Mouse (Mus musculus): ENCODE data around the gene Kcmf1.
"Not testable (repeated sequence)": the region's sequence is repeated elsewhere in the genome, so short reads cannot be mapped to it uniquely, and the experiment has no call there.

The Kcmf1 gene

GRCm38 (mm10) chr6:72899201-72899780, 488 bp downstream of the Kcmf1 start:
- DNase-seq (ENCODE audit: inconsistent age in 2 of 2, low spot score in 1 of 2) = no peak

GRCm38 (mm10) chr6:72898244-72899200, 1.3 kb downstream of the Kcmf1 start:
- peak; percentile 78 to 91 for DNase-seq (ENCODE audit: inconsistent age in 2 of 2, low spot score in 1 of 2)

- no peak for DNase-seq (ENCODE audit: inconsistent age in 2 of 2, low spot score in 1 of 2)
Observed at GRCm38 (mm10) chr6:72895000-72895399, 4.8 kb downstream of the Kcmf1 start.

- peak in 1 of 2 experiments; percentile 58 for DNase-seq (ENCODE audit: inconsistent age in 2 of 2, low spot score in 1 of 2)
Observed at GRCm38 (mm10) chr6:72891238-72891637, 8.5 kb downstream of the Kcmf1 start.

GRCm38 (mm10) chr6:72888655-72889054, 11.1 kb downstream of the Kcmf1 start:
- peak in 1 of 2 experiments; percentile 64 for DNase-seq (ENCODE audit: inconsistent age in 2 of 2, low spot score in 1 of 2)

- DNase-seq (ENCODE audit: inconsistent age in 2 of 2, low spot score in 1 of 2) = no peak
Observed at GRCm38 (mm10) chr6:72885268-72885667, 14.5 kb downstream of the Kcmf1 start.

- no peak for DNase-seq (ENCODE audit: inconsistent age in 2 of 2, low spot score in 1 of 2)
Observed at GRCm38 (mm10) chr6:72884767-72885166, 15.0 kb downstream of the Kcmf1 start.

GRCm38 (mm10) chr6:72882661-72883458, 16.9 kb downstream of the Kcmf1 start:
- no peak for DNase-seq (ENCODE audit: inconsistent age in 2 of 2, low spot score in 1 of 2)

GRCm38 (mm10) chr6:72882222-72882621, 17.6 kb downstream of the Kcmf1 start:
- no peak for DNase-seq (ENCODE audit: inconsistent age in 2 of 2, low spot score in 1 of 2)

GRCm38 (mm10) chr6:72881619-72881979, 18.2 kb downstream of the Kcmf1 start:
- no peak for DNase-seq (ENCODE audit: inconsistent age in 2 of 2, low spot score in 1 of 2)

- DNase-seq (ENCODE audit: inconsistent age in 2 of 2, low spot score in 1 of 2) = peak in 1 of 2 experiments; percentile 67
Observed at GRCm38 (mm10) chr6:72880913-72881618, 18.7 kb downstream of the Kcmf1 start.

GRCm38 (mm10) chr6:72876629-72877028, 23.1 kb downstream of the Kcmf1 start:
- no peak for DNase-seq (ENCODE audit: inconsistent age in 2 of 2, low spot score in 1 of 2)

- peak; percentile 72 to 89 for DNase-seq (ENCODE audit: inconsistent age in 2 of 2, low spot score in 1 of 2)
Observed at GRCm38 (mm10) chr6:72873338-72873737, 26.4 kb downstream of the Kcmf1 start.

GRCm38 (mm10) chr6:72872276-72872675, 27.5 kb downstream of the Kcmf1 start:
- peak in 1 of 2 experiments; percentile 75 for DNase-seq (ENCODE audit: inconsistent age in 2 of 2, low spot score in 1 of 2)

- peak in 1 of 2 experiments; percentile 77 for DNase-seq (ENCODE audit: inconsistent age in 2 of 2, low spot score in 1 of 2)
Observed at GRCm38 (mm10) chr6:72869601-72870000, 30.2 kb downstream of the Kcmf1 start.

- DNase-seq (ENCODE audit: inconsistent age in 2 of 2, low spot score in 1 of 2) = peak; percentile 57 to 85
Observed at GRCm38 (mm10) chr6:72868688-72869087, 31.1 kb downstream of the Kcmf1 start.

- peak in 1 of 2 experiments; percentile 75 for DNase-seq (ENCODE audit: inconsistent age in 2 of 2, low spot score in 1 of 2)
Observed at GRCm38 (mm10) chr6:72867746-72868145, 32.0 kb downstream of the Kcmf1 start.

GRCm38 (mm10) chr6:72866232-72866631, 33.5 kb downstream of the Kcmf1 start:
- DNase-seq (ENCODE audit: inconsistent age in 2 of 2, low spot score in 1 of 2) = peak in 1 of 2 experiments; percentile 65

GRCm38 (mm10) chr6:72862686-72863085, 37.1 kb downstream of the Kcmf1 start:
- not testable (repeated sequence) for DNase-seq (ENCODE audit: inconsistent age in 2 of 2, low spot score in 1 of 2)

GRCm38 (mm10) chr6:72854256-72854655, 45.5 kb downstream of the Kcmf1 start:
- no peak for DNase-seq (ENCODE audit: inconsistent age in 2 of 2, low spot score in 1 of 2)

GRCm38 (mm10) chr6:72852180-72852579, 47.6 kb downstream of the Kcmf1 start:
- peak in 1 of 2 experiments; percentile 51 for DNase-seq (ENCODE audit: inconsistent age in 2 of 2, low spot score in 1 of 2)

Data from adrenal gland, adult (tissue).